Mouse (Mus musculus): ENCODE results near the gene Oas1d.
"Not testable (repeated sequence)": the region's sequence is repeated elsewhere in the genome, so short reads cannot be mapped to it uniquely, and the experiment has no call there.

DNA sequence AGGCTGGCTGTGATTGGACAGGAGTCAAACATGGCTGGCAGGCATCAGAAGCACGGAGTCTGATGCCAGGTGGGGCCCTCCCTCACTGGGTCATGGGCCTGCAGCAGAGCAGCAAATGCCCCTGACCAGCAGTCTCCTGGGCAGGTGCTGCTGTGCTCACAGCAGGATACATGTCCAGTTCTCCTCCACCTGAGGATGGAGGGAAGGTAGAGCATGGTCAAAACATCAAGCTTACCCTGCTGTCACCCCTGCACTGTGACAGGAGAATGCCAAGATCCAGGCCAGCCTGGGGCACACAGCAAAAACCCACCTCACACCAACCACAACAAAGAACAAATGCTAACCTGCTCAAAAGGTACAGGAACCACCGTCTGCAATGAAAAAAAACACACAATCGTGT lies 37.5 kb upstream of the Oas1d start:
- not testable (repeated sequence) for TF ChIP-seq CTCF (IDR thresholded peaks at IDR 0.05; ENCODE audit: low read depth, low read length); POLR2A (IDR thresholded peaks at IDR 0.05; ENCODE audit: extremely low read depth, insufficient read depth, low read length)
